Mouse (Mus musculus): ENCODE data around the gene Pfdn6. TPM values are rescaled to one million over a fixed set of nuclear protein-coding genes. Genes with fewer than 3 reads are reported as not detected.

Pfdn6 gene
- total RNA-seq, 1 experiment: 201 TPM

DNA sequence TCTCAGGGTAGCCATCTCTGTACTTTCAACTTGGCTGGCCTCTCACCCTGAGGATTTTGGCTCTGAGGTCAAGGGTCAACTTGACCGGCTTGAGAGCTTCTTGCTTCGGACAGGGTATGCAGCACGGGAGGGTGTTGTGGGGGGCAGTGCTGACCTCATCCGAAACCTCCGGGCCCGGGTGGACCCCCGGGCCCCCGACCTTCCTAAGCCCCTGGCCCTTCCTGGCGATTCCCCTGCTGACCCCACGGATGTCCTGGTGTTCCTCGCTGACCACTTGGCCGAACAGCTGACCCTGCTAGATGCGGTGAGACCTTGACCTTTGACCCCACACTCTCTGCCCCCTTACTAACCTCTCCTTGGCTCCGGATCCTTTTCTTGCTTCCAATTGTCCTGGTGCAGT, 7.7 kb downstream of the Pfdn6 start:
- DNase-seq (ENCODE audit: low read depth, low spot score): no peak
- TF ChIP-seq CHD2 (IDR thresholded peaks at IDR 0.05; ENCODE audit: low read depth, low read length) (no peak), HCFC1 (IDR thresholded peaks at IDR 0.05; ENCODE audit: borderline replicate concordance, insufficient read depth, low read length) (no peak), MAFK (IDR thresholded peaks at IDR 0.05; ENCODE audit: insufficient read depth, low read depth, low read length) (no peak), ZNF384 (IDR thresholded peaks at IDR 0.05; ENCODE audit: low read depth, low read length) (no peak), ZC3H11A (IDR thresholded peaks at IDR 0.05; ENCODE audit: borderline replicate concordance, low read depth, low read length) (no peak)
- Histone ChIP-seq H3K4me1 (ENCODE audit: control insufficient read depth in 2 of 2, insufficient read depth in 2 of 2, low read length in 2 of 2, poor library complexity in 1 of 2) (peaks cover 0 to 28% of the 10 kb centered on the region in 2 experiments; a peak in 1 of 4 replicates), H3K36me3 (ENCODE audit: control insufficient read depth, insufficient read depth, low read length, poor library complexity, severe bottlenecking) (peaks cover 29% of the 10 kb centered on the region), H3K27ac (ENCODE audit: insufficient read depth, low read depth, low read length, poor library complexity, severe bottlenecking) (no peak overlapping the region), H3K9ac (ENCODE audit: insufficient read depth, low read depth, low read length, poor library complexity, severe bottlenecking) (no peak overlapping the region), H3K4me3 (ENCODE audit: insufficient read depth in 1 of 2, low read depth in 1 of 2, low read length in 2 of 2, poor library complexity in 1 of 2, severe bottlenecking in 1 of 2) (no peak overlapping the region), H3K9me3 (ENCODE audit: control insufficient read depth, insufficient read depth, low read depth, low read length) (no peaks in the 10 kb centered on the region)
- in situ Hi-C loops (cut with MboI; ENCODE audit: low sequenced_read_pairs in 2 of 2, unreplicated experiment in 2 of 2): no loop called here

DNA sequence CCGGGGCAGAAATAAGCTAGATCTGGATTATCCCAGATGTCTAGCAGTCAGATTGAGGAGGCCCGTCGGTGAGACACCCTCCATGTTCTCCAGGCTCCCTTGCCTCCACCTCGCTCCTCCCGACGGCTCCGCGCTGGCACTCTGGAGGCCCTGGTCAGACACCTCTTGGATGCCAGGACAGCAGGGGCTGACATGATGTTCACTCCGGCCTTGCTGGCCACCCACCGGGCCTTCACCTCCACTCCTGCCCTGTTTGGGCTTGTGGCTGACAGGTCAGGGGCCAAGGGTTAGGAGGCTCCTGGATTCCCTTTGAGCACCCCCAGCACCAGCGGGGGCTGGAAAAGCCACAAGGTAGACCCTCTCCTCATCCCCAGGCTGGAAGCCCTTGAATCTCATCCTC, 8.2 kb downstream of the Pfdn6 start:
- peaks cover 24% of the 10 kb centered on the region for H3K36me3 ChIP-seq (ENCODE audit: control insufficient read depth, insufficient read depth, low read length, poor library complexity, severe bottlenecking)
- H3K4me3 ChIP-seq (ENCODE audit: insufficient read depth in 1 of 2, low read depth in 1 of 2, low read length in 2 of 2, poor library complexity in 1 of 2, severe bottlenecking in 1 of 2): no peak overlapping the region
- no peaks in the 10 kb centered on the region for H3K9me3 ChIP-seq (ENCODE audit: control insufficient read depth, insufficient read depth, low read depth, low read length)
- no peak overlapping the region for H3K27ac ChIP-seq (ENCODE audit: insufficient read depth, low read depth, low read length, poor library complexity, severe bottlenecking)
- TF ChIP-seq HCFC1 (IDR thresholded peaks at IDR 0.05; ENCODE audit: borderline replicate concordance, insufficient read depth, low read length) (no peak), MAFK (IDR thresholded peaks at IDR 0.05; ENCODE audit: insufficient read depth, low read depth, low read length) (no peak), CHD2 (IDR thresholded peaks at IDR 0.05; ENCODE audit: low read depth, low read length) (no peak), ZC3H11A (IDR thresholded peaks at IDR 0.05; ENCODE audit: borderline replicate concordance, low read depth, low read length) (no peak), ZNF384 (IDR thresholded peaks at IDR 0.05; ENCODE audit: low read depth, low read length) (no peak)
- peaks cover 0 to 27% of the 10 kb centered on the region in 2 experiments; a peak in 1 of 4 replicates for H3K4me1 ChIP-seq (ENCODE audit: control insufficient read depth in 2 of 2, insufficient read depth in 2 of 2, low read length in 2 of 2, poor library complexity in 1 of 2)
- H3K9ac ChIP-seq (ENCODE audit: insufficient read depth, low read depth, low read length, poor library complexity, severe bottlenecking): no peak overlapping the region
- in situ Hi-C loops (cut with MboI; ENCODE audit: low sequenced_read_pairs in 2 of 2, unreplicated experiment in 2 of 2): no loop called here
- DNase-seq (ENCODE audit: low read depth, low spot score): no peak

DNA sequence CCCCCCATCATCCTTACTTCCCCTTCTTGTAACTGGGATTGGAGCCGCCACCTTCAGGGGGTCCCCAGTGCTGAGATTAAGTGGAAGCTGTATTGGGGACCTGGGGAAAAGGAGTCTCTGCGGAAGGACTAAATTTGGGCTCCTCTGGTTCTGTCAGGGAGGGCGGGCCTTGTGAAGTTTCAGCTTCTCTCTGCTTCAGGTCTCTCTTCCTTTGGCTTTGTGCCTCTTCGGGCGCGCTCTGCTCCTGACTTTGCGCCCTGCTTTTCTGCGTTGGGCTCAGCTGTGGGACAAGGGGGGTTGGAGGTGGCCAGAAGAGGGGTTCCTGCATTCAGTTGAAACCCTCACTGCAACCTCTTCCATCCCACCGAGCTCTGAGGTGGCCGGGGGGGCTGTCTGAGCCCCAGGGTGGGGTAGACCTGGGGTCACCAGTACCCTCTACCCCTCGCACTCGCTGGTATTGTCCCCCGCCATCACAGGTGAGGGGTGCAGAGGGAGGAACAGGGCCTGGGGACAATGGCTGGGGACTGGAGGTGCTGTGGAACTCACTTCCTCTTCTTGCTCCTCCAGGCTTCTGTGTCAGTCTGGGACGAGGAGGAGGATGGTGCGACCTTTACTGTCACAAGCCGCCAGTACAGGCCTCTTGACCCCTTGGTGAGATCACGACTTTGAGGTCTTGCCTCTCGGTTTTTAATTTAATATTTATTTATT, 8.8 kb downstream of the Pfdn6 start:
- peaks cover 0 to 26% of the 10 kb centered on the region in 2 experiments; a peak in 1 of 4 replicates for H3K4me1 ChIP-seq (ENCODE audit: control insufficient read depth in 2 of 2, insufficient read depth in 2 of 2, low read length in 2 of 2, poor library complexity in 1 of 2)
- peak overlapping the region; percentile 74 to 75 for H3K4me3 ChIP-seq (ENCODE audit: insufficient read depth in 1 of 2, low read depth in 1 of 2, low read length in 2 of 2, poor library complexity in 1 of 2, severe bottlenecking in 1 of 2)
- H3K9ac ChIP-seq (ENCODE audit: insufficient read depth, low read depth, low read length, poor library complexity, severe bottlenecking): peak overlapping the region; percentile 71
- no peak for DNase-seq (ENCODE audit: low read depth, low spot score)
- peaks cover 22% of the 10 kb centered on the region for H3K36me3 ChIP-seq (ENCODE audit: control insufficient read depth, insufficient read depth, low read length, poor library complexity, severe bottlenecking)
- in situ Hi-C loops (cut with MboI; ENCODE audit: low sequenced_read_pairs in 2 of 2, unreplicated experiment in 2 of 2): no loop called here
- H3K27ac ChIP-seq (ENCODE audit: insufficient read depth, low read depth, low read length, poor library complexity, severe bottlenecking): peak overlapping the region; percentile 41
- no peak for TF ChIP-seq ZC3H11A (IDR thresholded peaks at IDR 0.05; ENCODE audit: borderline replicate concordance, low read depth, low read length)
- TF ChIP-seq ZNF384 (IDR thresholded peaks at IDR 0.05; ENCODE audit: low read depth, low read length): no peak
- no peaks in the 10 kb centered on the region for H3K9me3 ChIP-seq (ENCODE audit: control insufficient read depth, insufficient read depth, low read depth, low read length)

DNA sequence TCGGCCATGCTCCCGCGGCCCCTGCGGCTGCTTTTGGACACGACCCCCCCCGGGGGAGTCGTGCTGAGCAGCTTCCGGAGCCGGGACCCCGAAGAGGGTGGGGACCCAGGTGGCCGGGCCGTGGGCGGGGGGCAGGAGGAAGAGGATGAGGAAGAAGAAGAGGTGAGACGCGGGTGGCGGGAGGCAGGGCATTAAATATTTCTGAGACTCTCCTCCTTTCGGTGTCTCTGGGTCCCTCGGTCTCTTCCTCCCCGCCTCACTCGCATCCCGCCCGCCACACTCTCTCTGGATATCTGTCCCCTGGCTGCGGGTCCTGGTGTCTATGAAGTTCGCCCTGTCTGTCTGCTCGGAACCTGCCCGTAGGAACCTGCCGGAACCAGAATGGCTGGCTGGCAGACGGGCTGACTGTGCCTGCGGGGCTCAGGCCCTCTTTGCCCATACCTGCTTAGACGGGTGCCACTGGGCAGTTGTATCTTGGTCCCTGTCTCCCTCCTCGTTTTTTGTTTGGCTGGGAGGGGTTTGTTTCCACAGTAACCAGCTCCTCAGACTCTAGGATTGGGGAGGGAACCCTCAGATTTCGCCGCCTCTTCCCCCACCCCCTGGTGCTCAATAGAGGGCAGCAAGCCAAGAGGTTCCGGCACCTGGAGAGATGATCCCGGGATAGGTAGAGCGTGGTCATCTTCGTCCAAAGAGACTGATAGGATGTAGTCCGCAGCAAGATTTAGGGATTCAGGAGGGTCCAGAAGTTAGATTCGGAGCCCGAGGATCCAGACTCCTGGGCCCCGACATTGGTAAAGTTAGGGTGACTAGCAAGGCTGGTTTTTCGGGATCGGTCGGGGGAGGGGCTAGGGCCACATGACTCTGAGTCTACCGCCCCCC, 9.6 kb downstream of the Pfdn6 start:
- Histone ChIP-seq H3K27ac (ENCODE audit: insufficient read depth, low read depth, low read length, poor library complexity, severe bottlenecking) (peak overlapping the region; percentile 48), H3K9me3 (ENCODE audit: control insufficient read depth, insufficient read depth, low read depth, low read length) (no peaks in the 10 kb centered on the region), H3K36me3 (ENCODE audit: control insufficient read depth, insufficient read depth, low read length, poor library complexity, severe bottlenecking) (peaks cover 22% of the 10 kb centered on the region), H3K4me3 (ENCODE audit: insufficient read depth in 1 of 2, low read depth in 1 of 2, low read length in 2 of 2, poor library complexity in 1 of 2, severe bottlenecking in 1 of 2) (peak overlapping the region; percentile 74 to 75), H3K4me1 (ENCODE audit: control insufficient read depth in 2 of 2, insufficient read depth in 2 of 2, low read length in 2 of 2, poor library complexity in 1 of 2) (peaks cover 0 to 30% of the 10 kb centered on the region in 2 experiments; a peak in 1 of 4 replicates), H3K9ac (ENCODE audit: insufficient read depth, low read depth, low read length, poor library complexity, severe bottlenecking) (peak overlapping the region; percentile 71)
- in situ Hi-C loops (cut with MboI; ENCODE audit: low sequenced_read_pairs in 2 of 2, unreplicated experiment in 2 of 2): no loop called here
- DNase-seq (ENCODE audit: low read depth, low spot score): peak; percentile 78
- TF ChIP-seq MAFK (IDR thresholded peaks at IDR 0.05; ENCODE audit: insufficient read depth, low read depth, low read length) (no peak), HCFC1 (IDR thresholded peaks at IDR 0.05; ENCODE audit: borderline replicate concordance, insufficient read depth, low read length) (0 out of 2 replicates have a peak, but pooled peaks have one; percentile 48)

Data from ES-E14 (cell line).